Mouse (Mus musculus) bone marrow, adult 2 months (tissue): Measurements from ENCODE around the gene Lrba.

Experiments
- CTCF ChIP-seq: fragments of 200-500 bp; IDR thresholded peaks from 2 replicates; pipeline ENCODE4 v1.5.1; 2011; ENCODE audit warnings: low read length, control low read depth; ENCODE audit not compliant: control insufficient read depth, insufficient read depth
- POLR2A ChIP-seq: fragments of 200-500 bp; IDR thresholded peaks from 2 replicates; pipeline ENCODE4 v1.6.1; 2011; ENCODE audit warnings: low read depth, mild to moderate bottlenecking, control low read depth, low read length, borderline replicate concordance; ENCODE audit not compliant: control insufficient read depth

- TF ChIP-seq CTCF (no peak), POLR2A (no peak)
Measured at GRCm38 (mm10) chr3:86575312-86575711, 350.8 kb downstream of the Lrba start.
